Mouse (Mus musculus): ENCODE data around the gene Dnttip2. TPM values are rescaled to one million over a fixed set of nuclear protein-coding genes. Genes with fewer than 3 reads are reported as not detected.

Gene Dnttip2
- polyA plus RNA-seq, 1 experiment from 2014 or later: 73.3 TPM

MicroRNAs encoded within 50 kb of the gene (microRNA counts, 519-probe panel; counts per million panel counts)
- 2,258 counts per million, percentile 28 among the panel's probes with 10 or more counts for microRNA mmu-miR-760

Small RNAs within 50 kb of the gene (microRNA-seq; reads per million reads assigned to microRNA genes)
- gene Gm22903 (not detected), gene Mir760 (24.3 reads per million, percentile 42 among the genes with 10 or more reads in this experiment)

Other genes with a start within 250 kb of the Dnttip2 start
- 0.70 and 0.72 TPM in 2 replicates for gene Abca4, start 229.9 kb upstream of the Dnttip2 start, polyA plus RNA-seq (2015; fragmentation: Nextera tagmentation; extraction: Ambion mirVana)
- gene Gclm, start 28.8 kb upstream of the Dnttip2 start, polyA plus RNA-seq (2015; fragmentation: Nextera tagmentation; extraction: Ambion mirVana): 91.8 and 102 TPM in 2 replicates
- gene Bcar3, start 19.7 kb downstream of the Dnttip2 start, polyA plus RNA-seq (2015; fragmentation: Nextera tagmentation; extraction: Ambion mirVana): 13.8 and 15.5 TPM in 2 replicates

Measured in kidney, embryonic 15.5 days (tissue).